Comparison of ENCODE assay signal across 8 mouse cellular contexts in the genomic region with DNA sequence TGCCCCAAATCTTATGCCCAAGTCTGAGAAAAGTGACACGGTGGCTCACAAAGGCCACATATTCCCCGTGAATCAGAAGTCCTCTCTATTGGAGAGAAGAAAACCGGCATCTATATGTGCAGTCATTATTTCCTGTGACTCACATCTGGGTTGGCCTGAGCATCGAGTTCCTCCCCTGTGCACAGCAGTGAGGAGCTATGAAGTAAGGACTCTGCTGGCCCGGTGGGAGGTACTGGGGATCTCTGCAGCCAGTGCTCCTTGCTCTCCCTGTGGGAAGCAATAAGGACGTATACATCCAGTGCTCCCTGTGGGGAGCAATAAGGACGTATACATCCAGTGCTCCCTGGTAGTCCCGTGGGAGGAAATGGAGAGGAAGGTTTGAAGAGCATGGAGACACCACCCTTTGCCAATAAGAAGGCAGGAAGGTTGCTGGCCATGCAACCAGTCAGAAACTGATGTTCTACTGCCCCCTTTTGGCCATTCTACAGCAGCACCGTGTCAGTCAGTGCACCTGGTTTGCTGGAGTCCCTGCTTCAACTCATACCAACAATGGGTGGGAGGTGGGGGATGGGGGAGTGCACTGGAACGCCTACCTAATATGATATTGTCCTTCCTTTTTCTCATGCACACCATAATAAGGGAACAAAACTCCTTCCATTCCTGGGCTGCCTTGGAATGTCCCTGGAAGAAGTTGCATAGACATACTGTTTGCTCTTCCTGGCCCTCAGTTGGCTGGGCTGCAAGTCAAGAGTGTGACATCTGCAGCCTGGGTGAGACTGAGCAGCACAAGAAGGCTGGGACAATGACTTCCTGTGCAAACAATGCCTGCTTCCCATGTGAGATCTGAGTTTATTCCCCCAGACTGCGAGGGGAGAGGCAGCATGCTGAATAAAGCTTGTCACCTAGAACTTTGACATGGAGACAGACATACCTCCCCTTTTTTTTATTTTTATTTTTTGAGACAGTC. TPM values are rescaled to one million over a fixed set of nuclear protein-coding genes. Genes with fewer than 3 reads are reported as not detected.
DNase-seq lines count a peak whose midpoint lies in the region; ATAC-seq lines count a peak whose summit lies in the region.
"Not testable (repeated sequence)": the region's sequence is repeated elsewhere in the genome, so short reads cannot be mapped to it uniquely, and the experiment has no call there.

No protein-coding gene starts in this region.

- H3K4me3 ChIP-seq in stomach, embryonic 14.5 days (ENCODE audit: low read depth, low read length): not testable (repeated sequence)

- not testable (repeated sequence) for H3K4me2 ChIP-seq in stomach, embryonic 14.5 days (replicated peaks; ENCODE audit: low read depth, low read length)

- H3K36me3 ChIP-seq in stomach, embryonic 14.5 days (ENCODE audit: control insufficient read depth, insufficient read depth, low read length): not testable (repeated sequence)

- 36% methylated on average over 8 of the region's 11 CpGs for WGBS in stomach, embryonic 14.5 days

- ATAC-seq in stomach, embryonic 14.5 days (ENCODE audit: insufficient number of reproducible peaks, insufficient read depth, low FRiP score, low read depth): peak; percentile 67

- not testable (repeated sequence) for H3K27ac ChIP-seq in stomach, embryonic 14.5 days (ENCODE audit: low read length)

- intact Hi-C loops in left cerebral cortex, postnatal 25 days (cut with DNase I): loop anchor here (2.0 kb wide), 1 partner anchor 81 kb away; no protein-coding TSS in a partner anchor

- peak; percentile 48 for DNase-seq in CD4-positive helper T cell, adult 2 months (ENCODE audit: low read depth, low spot score)
- DNase-seq in adrenal gland, postnatal 14 days: peak; percentile 75
- DNase-seq in embryo, embryonic 11.5 days (ENCODE audit: low read depth, low spot score): peak; percentile 45
- peak; percentile 62 for DNase-seq in heart, adult 8-10 months (ENCODE audit: low spot score)
- DNase-seq in kidney, adult 18-20 months: peak; percentile 43
- DNase-seq in left cerebral cortex, postnatal 25 days (ENCODE audit: low spot score in 2 of 2): peak; percentile 51 to 74
- DNase-seq in mesoderm, embryonic 11.5 days (ENCODE audit: low read depth, low spot score): peak; percentile 69

- not testable (repeated sequence) for H3K4me1 ChIP-seq in stomach, embryonic 14.5 days (ENCODE audit: control insufficient read depth, insufficient read depth, low read length)

- not testable (repeated sequence) for H3K9me3 ChIP-seq in stomach, embryonic 14.5 days (ENCODE audit: control insufficient read depth, low read depth, low read length)

- not testable (repeated sequence) for H3K27me3 ChIP-seq in stomach, embryonic 14.5 days (ENCODE audit: control insufficient read depth, insufficient read depth, low read length)

- not testable (repeated sequence) for H3K9ac ChIP-seq in stomach, embryonic 14.5 days (replicated peaks; ENCODE audit: low read depth, low read length)

RNA-seq across cellular contexts. Expression of gene Spr, which starts 19.7 kb away (rescaled TPM):
- 60.3 and 64.5 TPM in 2 replicates for total RNA-seq in adrenal gland, postnatal 14 days (2021)
- total RNA-seq in heart, adult 8-10 months (2022): 100 to 1,000 TPM in 1 of 4 experiments, 10 to 100 TPM in 3; 85.7 to 109 (median 94.2) TPM
- total RNA-seq in left cerebral cortex, postnatal 25 days (2021): 10 to 100 TPM; 36.9 to 38.2 TPM
- polyA plus RNA-seq in stomach, embryonic 14.5 days (2014; fragmentation: Nextera tagmentation; extraction: Ambion mirVana): 90.9 and 91.8 TPM in 2 replicates

RNA-seq across cellular contexts. Expression of gene Exoc6b, which starts 48.5 kb away (rescaled TPM):
- total RNA-seq in adrenal gland, postnatal 14 days (2021): 31.3 and 36.2 TPM in 2 replicates
- total RNA-seq in heart, adult 8-10 months (2022): 10 to 100 TPM; 14.3 to 21.1 (median 19.3) TPM
- total RNA-seq in left cerebral cortex, postnatal 25 days (2021): 10 to 100 TPM; 81.3 to 85.1 TPM
- polyA plus RNA-seq in stomach, embryonic 14.5 days (2014; fragmentation: Nextera tagmentation; extraction: Ambion mirVana): 45.6 and 49.7 TPM in 2 replicates
